Mouse (Mus musculus): ENCODE measurements at regions not wholly inside any gene's neighbourhood (a gene's known extent, or its start where the extent isn't known, plus 50 kb on each side); places are given as distances from the start of the nearest gene placed in this dataset.

DNA sequence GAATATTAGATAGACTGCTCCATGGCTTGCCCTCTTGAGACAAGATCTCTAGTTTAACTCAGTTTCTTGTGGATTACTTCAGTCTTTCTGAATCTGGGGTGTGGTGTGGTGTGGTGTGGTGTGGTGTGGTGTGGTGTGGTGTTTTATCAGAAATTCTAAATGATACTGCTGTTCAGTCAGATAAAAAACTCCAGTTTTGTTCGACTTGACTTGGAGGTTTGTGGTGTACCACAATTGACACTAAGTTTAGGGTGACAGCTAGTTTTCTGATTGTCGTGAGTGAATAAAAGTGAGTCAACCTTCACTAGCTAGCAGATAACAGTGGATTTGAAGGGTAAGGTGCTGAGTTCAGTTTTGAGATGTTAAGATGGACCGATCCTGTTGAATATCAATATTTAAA, 89.5 kb upstream of the Cdkn2b start:
- no peak for DNase-seq (ENCODE audit: low spot score)

DNA sequence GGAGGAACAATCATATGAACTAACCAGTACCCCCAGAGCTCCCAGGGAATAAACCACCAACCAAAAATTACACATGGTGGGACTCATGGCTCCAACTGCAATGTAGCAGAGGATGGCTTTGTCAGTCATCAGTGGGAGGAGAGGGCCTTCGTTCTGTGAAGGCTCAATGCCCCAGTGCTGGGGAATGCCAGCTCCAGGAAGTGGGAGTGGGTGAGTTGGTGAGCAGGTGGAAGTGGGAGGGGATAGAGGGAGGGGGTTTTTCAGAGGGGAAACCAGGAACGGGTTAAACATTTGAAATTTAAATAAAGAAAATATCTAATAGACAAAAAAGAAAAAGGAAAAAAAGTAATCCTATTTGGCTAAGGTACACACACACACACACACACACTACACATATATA, 88.4 kb upstream of the Cdkn2b start:
- DNase-seq (ENCODE audit: low spot score), result no peak

GRCm38 (mm10) chr4:89396020-89396419, 85.2 kb upstream of the Cdkn2b start:
- no peak for DNase-seq (ENCODE audit: low spot score)

DNA sequence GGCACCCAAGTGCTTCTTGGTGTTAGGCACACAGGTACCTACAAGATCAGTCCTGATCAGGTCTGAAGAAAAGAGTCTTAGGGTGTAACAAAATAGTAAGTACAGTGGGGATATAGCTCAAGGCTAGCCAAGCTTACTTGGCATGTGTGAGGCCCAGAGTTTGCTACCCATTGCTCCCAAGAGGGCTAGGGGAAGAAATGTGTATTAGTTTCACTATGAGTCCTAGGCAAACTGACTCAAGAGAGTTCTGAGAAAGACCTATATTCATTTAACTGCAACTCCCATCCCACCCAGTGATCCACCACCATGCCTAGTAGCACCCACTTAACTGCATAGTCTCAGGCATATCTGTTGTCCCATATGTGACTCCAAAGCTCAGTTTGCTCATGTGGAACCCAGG, 84.5 kb upstream of the Cdkn2b start:
- DNase-seq (ENCODE audit: low spot score), result no peak

DNA sequence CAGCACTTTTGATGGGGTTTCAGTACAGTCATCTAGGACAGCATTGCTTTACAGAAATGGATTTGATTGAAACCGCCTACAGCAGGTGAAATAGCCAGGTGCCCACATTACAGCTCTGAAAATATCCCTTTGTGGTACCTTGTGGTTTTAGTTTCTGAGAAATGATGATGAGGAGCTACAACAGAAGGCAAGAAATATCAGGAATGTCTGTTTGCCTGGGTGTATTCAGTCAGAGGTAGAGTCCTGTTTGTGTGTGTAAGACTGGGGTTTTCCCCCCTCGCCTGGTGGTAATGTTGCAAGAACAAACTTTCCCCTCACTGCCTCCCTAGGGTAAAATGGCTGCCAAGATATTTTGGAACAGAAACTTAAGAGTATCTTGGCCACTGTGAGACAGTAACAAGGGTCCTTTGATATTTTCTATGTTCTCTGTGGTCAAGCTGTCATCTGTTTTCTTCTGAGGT, 82.4 kb upstream of the Cdkn2b start:
- DNase-seq (ENCODE audit: low spot score), result no peak

DNA sequence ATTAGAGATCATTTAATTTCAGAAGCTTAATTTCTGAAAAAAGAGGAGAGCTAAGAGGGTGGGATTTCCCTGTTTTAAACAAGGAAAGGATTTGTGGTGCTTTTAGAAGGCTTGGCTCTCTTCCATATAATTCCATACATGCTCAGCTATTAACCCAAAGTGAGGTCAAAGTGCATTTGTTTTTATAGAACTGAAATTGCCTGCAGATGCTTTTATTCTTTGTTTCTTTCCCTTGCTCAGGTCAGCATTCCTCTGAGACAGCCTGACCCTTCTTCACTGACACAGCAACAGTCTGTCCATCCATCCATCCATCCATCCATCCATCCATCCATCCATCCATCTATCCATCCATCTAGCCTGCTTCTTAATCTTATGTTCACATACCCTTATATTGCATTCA, 82.0 kb upstream of the Cdkn2b start:
- no peak for DNase-seq (ENCODE audit: low spot score)

DNA sequence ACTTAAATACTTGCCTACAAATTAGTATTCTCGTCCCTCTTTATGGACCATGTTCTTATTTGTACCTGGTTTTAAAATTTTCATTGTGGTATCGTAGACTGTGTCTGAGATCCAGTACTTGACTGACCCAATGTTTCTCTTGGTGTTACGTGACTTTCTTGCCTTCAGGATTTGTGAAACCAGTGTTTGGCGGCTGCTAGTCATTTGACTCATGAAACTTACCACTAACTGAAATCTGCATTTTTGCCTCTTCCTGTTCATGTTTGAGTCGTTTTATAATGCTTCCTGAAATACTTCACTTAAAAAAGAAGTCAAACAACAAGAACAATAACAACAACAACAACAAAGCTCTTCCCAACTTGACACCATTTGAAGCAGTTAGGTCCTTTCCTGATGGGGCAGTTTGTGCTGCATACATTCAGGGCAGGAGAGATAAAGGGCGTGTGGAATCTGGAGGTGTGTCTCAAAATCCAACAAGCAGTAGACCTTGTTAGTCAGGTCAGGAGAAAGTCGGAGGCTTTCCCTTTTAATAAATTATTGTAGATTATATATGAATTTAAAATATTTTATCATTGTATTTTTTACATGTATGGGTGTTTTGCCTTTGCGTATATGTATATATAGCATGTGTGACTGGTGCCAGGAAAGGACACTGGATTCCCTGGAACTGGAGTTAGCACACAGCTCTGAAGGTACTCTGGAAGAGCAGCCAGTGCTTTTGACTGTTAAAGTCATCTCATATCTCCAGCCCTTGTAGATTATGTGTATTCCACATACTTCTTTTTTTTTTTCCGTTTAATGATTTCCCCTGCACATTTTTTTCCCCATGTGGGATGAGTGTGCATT, 80.8 kb upstream of the Cdkn2b start:
- no peak for DNase-seq (ENCODE audit: low spot score)

DNA sequence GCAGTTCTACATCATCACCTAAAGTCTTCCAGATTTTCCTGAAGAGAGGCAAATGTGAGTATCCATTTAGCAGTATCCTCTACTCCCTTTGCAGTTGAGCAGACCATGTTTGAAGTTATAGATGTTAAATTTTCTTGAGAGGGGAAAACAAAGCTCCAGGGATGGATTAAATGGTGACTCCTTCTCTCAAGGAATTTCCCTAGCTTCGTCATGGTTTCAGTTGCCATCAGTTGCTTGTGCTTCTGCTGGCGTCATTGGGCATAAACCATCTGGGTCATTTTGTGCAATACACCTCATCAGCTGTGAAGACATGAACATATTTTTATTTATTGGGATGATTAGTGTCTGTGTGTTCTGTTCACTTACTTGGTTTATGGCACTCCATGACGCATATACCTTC, 72.7 kb upstream of the Cdkn2b start:
- DNase-seq (ENCODE audit: low spot score), result no peak

DNA sequence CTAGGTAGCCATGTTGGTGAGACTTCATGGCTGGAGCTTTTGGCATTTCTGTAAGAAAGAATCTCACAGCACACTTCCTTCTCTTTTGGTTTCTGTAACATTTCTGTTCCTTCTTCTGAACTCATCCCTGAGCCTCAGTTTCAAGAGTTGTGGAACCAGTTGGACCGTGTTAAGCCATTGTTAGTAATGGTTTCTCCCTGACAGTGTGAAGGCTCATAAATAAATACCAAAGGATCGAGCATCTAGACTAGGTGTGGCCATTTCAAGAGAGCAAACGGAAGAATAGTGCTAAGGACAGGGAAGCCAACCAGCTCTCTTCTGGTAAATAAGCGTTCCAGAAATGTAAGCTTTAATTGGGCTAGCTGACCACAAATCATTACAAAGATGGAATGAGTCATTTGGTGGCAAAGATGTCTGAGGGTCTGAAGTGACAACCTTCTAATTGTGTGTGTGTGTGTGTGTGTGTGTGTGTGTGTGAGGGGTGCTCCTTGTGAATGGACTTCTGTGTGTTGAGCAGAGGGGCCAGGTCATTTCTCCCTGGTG, 71.7 kb upstream of the Cdkn2b start:
- no peak for DNase-seq (ENCODE audit: low spot score)

DNA sequence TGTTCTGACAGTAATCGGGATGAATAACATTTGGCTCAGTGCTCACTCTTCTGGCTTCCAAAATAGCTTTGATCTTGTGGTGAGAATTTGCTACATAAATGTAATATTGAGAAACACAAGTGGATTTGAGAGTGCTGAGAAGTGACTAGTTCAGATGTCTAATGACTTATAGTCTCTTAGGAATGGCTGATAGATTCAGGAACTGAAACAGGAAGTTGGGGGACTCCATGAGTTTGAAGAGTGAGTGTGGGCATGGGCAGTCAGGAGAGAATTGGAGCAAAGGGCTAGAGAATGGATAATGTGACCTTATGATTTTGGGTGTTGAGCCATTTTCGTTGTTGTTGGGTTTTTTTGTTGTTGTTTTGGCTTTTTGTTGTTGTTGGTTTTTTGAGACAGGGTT, 70.9 kb upstream of the Cdkn2b start:
- no peak for DNase-seq (ENCODE audit: low spot score)

DNA sequence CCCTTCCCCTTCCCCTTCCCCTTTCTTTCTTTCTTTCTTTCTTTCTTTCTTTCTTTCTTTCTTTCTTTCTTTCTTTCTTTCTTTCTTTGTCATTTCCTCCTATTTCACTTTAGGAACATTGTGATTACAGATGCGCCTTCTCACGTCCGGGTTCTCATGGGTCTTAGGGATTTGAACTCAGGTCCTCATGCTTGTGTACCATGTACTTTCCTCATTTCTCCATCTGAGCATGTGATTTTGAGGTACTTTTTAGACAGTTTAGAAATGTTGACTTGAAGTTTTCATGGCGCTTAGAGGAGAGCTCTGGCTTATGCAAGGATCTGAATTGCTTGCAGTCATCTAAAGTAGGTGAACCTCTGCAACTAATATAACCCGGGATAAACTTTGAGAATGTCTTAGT, 70.2 kb upstream of the Cdkn2b start:
- no peak for DNase-seq (ENCODE audit: low spot score)

DNA sequence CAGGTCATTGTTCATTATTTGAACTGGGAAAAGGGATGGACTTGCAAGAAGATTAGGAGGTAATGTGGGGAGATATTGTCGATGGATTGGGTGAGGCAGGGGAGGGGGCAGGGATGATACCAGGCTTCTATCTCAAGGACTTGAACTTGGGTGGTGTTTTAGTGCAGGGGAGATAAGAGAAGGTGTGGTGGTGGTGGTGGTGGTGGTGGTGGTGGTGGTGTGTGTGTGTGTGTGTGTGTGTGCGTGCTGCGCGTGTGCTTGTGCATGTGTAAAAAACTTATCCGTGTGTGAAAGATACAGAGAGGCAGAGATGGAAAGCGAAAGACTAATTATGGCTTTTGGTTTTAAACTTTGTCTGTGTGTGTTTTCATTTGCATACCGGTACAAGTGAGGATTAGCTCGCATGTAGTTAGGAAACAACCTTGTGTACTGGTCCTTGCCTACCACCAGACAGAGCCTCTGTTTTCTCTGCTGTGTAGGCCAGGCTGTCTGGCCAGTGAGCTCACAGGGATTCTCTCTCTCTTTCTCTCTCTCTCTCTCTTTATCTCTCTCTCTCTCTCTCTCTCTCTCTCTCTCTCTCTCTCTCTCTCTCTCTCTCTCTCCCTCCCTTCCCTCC, 69.6 kb upstream of the Cdkn2b start:
- no peak for DNase-seq (ENCODE audit: low spot score)

- no peak for DNase-seq (ENCODE audit: low spot score)
These were observed 68.9 kb upstream of the Cdkn2b start for GRCm38 (mm10) chr4:89379622-89380329.

DNA sequence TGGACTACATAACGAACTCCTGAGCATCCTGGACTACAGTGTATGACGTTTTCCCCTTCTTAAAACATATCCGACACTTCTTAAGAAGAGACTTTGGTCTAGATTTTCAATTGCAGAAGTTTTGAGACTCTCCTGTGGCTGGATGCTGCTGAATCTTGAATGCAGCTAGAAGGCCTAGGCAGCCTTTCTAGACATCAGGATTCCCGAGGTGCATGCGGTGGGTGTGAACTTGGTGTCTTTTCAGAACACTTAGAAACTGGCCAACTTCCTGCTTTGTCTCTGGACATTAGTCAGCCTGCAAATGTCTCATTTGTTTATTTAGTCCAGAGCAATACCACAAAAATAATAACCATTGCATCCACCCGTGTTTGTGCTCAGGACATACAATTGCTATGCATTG, 61.8 kb upstream of the Cdkn2b start:
- DNase-seq (ENCODE audit: low spot score), result no peak

DNA sequence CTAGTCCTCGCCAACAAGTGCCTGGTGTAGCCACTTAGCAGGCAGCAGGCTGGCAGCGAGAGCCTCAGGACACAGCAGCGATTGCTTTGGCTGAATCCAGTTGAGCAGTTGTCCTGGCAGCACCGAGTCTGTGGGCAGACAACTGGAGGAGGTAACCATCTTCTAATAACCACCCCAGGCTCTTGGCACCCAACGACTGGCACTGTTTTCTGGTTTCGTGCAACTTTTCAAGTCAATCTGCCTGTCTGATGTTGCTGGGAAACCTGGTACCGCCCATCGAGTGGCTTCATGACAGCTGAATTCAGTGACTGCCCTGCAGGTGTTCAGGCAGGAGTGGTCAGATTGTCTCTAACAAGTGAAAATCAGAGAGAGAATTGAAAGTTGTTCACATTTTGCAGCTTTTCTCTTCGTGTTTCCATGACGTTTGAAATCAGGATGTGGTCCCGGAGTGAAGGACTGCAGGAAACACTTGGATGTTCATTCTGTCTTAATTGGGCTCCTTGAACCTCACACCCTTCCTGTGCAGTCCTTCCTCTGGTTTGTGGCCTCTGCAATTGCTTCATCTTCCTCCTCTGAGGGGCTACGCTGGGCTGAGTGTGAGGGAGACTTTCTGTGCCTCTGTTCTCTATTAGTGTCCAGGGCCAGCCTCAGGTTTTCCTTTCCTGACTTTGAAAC, 58.1 kb upstream of the Cdkn2b start:
- DNase-seq (ENCODE audit: low spot score), result no peak

GRCm38 (mm10) chr4:89366581-89367141, 55.8 kb upstream of the Cdkn2b start:
- no peak for DNase-seq (ENCODE audit: low spot score)

GRCm38 (mm10) chr4:89365875-89366274, 55.0 kb upstream of the Cdkn2b start:
- DNase-seq (ENCODE audit: low spot score), result no peak

GRCm38 (mm10) chr4:89363150-89363683, 52.4 kb upstream of the Cdkn2b start:
- DNase-seq (ENCODE audit: low spot score), result no peak

GRCm38 (mm10) chr4:89362650-89363049, 51.8 kb upstream of the Cdkn2b start:
- no peak for DNase-seq (ENCODE audit: low spot score)

DNA sequence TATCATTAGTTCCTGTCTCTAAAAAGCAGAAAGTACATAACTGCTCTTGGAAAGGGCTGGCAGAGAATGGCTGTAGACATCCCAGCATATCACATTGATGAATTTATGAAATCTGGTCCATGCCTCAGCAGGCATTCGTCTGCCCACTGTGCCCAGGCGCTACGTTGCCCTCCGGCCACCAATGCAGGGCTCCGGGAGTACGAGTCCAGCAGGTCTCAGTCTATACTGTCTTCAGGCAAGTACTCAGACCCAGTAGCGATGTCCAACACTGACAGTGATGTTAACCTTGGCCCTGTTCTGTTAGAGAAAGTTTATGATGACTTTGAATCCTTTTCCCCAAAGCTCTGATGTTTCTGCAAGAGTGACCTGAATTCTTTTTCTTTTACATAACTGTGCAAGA, 50.5 kb upstream of the Cdkn2b start:
- DNase-seq (ENCODE audit: low spot score), result no peak

All from urinary bladder, postnatal 14 days (tissue).